Mouse (Mus musculus) brain, adult 2 months (tissue): Measurements from ENCODE around the gene Usp17ld.
"Not testable (repeated sequence)": the region's sequence is repeated elsewhere in the genome, so short reads cannot be mapped to it uniquely, and the experiment has no call there.

Experiments
- DNase-seq: peaks from one replicate; pipeline ENCODE4 v3.0.0; 2011; ENCODE audit warnings: low read depth, low spot score

Gene Usp17ld

DNA sequence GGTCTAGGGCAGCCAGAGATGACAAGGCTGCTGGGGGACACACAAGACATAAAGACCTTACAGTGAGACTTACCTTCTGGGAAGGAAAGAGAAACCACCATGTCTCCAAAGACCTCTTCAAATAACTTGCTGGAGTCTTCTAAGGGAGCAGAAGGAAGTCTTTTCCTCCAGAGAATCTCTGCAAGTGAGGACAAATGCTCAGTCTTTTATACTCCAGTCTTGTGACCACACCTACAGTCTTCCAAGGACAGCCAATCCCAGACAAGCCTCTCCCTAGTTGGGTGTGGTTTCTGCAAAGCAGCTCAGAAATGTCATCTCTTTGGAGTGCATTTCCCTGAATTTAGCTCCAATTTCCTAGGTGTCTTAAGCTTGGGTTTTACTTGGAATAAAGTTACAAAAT, at the start of gene Usp17ld:
Gene Usp17ld, minus strand, starts transcription at position 101 of the 400 bp plus-strand sequence.
- DNase-seq = not testable (repeated sequence)

DNA sequence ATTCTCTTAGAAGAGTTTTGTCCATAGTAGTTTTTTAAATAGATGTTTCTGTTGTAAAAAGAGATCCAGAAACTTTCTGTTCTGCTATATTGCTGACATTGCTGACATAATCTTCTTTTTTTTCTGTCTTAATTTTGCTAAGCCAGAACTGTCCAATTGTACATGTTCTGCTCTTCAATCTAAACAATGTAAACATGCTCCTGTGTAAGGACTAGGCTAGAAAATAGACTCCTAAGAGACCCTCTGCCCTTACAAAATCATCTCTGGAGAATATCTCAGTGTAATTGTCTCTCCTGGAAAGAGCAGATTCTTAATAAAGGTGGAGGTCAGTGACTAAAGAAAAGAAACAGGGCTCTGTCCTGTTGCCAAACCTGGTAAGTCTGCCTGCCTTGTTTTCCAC, 35.6 kb downstream of the Usp17ld start, which contains the start of gene Olfr594:
Gene Olfr594, plus strand, starts transcription at position 301 of the 400 bp plus-strand sequence.
- DNase-seq = no peak

DNA sequence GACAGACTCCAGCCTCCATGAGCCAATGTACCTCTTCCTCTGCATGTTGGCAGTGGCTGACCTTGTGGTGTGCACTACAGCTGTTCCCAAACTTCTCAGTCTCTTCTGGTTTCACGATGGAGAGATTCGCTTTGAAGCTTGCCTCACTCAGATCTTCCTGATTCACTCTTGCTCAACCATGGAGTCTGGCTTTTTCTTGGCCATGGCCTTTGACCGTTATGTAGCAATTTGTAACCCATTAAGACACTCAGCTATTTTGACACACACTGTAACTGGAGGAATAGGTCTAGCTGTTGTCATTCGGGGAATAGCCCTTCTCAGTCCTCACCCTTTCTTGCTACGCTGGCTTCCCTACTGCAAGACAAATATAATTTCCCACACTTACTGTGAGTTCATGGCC, 40.3 kb downstream of the Usp17ld start:
- DNase-seq = not testable (repeated sequence)

DNA sequence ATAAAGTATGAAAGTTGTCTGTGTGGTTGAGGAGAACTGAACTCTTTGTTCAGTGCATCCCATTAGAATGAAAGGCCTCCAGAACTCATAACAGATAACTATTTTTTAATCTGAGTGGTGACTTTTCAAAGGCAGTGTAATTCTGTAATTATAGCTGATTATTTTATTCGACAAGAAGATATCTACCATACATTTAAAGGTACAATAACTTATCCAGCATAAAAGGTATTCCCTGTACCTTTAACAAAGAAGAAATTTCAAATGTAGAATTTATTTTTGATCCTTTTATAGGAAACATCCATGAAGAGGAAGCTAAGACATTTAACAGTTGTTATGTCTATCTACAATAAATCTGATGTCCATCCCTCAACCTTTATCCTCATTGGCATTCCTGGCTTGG, 40.7 kb downstream of the Usp17ld start, which contains the start of gene Olfr593:
Gene Olfr593, plus strand, starts transcription at position 301 of the 400 bp plus-strand sequence.
- DNase-seq = no peak
